ENCODE assay signal across 21 mouse cellular contexts in the genomic region with DNA sequence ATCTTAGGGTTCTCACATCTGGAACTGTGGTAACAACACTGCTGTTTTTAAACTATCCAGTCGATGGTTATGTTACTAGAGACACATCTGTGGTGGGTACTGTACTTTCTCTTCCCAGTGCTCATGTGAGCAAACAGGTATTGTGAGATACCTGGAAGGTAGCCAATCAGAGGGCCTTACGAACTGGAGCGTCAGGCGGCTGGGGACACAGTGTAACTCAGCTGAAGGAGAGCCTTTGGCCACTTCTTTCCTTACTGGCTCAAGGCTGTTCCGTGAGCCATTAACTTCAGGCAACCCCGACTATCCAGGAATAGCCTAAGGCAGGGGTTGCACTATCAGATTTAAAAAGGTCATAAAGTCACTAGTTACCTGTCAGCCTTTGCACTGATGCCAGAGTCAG. TPM values are rescaled to one million over a fixed set of nuclear protein-coding genes. Genes with fewer than 3 reads are reported as not detected.
DNase-seq lines count a peak whose midpoint lies in the region; ATAC-seq lines count a peak whose summit lies in the region.
"Had no signal": no experiment of that assay in that cellular context is flagged by ENCODE, and none has a peak within 500 bp of the region (broad histone marks: within the 10 kb centered on the region; RNA-seq: fewer than 3 reads in every experiment).

No protein-coding gene starts in this region.

- no peak overlapping the region for H3K4me2 ChIP-seq in lung, embryonic 16.5 days (ENCODE audit: low read depth, low read length)
- H3K4me2 ChIP-seq in stomach, embryonic 16.5 days (ENCODE audit: low read depth, low read length): 0 out of 2 replicates have a peak overlapping the region, but pooled peaks have one; percentile 3
- H3K4me2 ChIP-seq: limb, embryonic 15.5 days; midbrain, embryonic 11.5 days; neural tube, embryonic 15.5 days had no signal

- peak; percentile 32 for DNase-seq in gastrocnemius, adult 18-20 months (ENCODE audit: low spot score)
- DNase-seq in gastrocnemius, postnatal 10 days: no peak
- DNase-seq in lung, postnatal 14 days: no peak
- DNase-seq in induced T-regulatory cell, adult 2 months (ENCODE audit: low read depth): peak; percentile 31
- DNase-seq in embryo, embryonic 10.5 days (ENCODE audit: low spot score): no peak
- DNase-seq: adrenal gland, adult 8-10 months; cerebellum, postnatal 14 days; gastrocnemius, adult 2 months; heart, adult 18-20 months; heart, postnatal 4 days; lung, postnatal 10 days; right cerebral cortex, postnatal 4 days; thymus, postnatal 14 days had no signal

- no peaks in the 10 kb centered on the region for H3K27me3 ChIP-seq in lung, embryonic 16.5 days (ENCODE audit: control insufficient read depth, insufficient read depth, low read depth, low read length)
- no peaks in the 10 kb centered on the region for H3K27me3 ChIP-seq in stomach, embryonic 16.5 days (ENCODE audit: control insufficient read depth, insufficient read depth, low read length)
- H3K27me3 ChIP-seq: limb, embryonic 15.5 days; neural tube, embryonic 15.5 days had no signal

- no peak overlapping the region for H3K4me3 ChIP-seq in lung, embryonic 16.5 days (ENCODE audit: low read length)
- H3K4me3 ChIP-seq in stomach, embryonic 16.5 days (replicated peaks; ENCODE audit: low read length): no peak overlapping the region
- H3K4me3 ChIP-seq: gastrocnemius, adult 2 months; limb, embryonic 15.5 days; neural tube, embryonic 15.5 days had no signal

- H3K36me3 ChIP-seq in lung, embryonic 16.5 days (ENCODE audit: control insufficient read depth, insufficient read depth, low read length): peaks cover 4% of the 10 kb centered on the region; the same call in 1 of the 2 replicates
- no peaks in the 10 kb centered on the region; the same call in 1 of the 2 replicates for H3K36me3 ChIP-seq in stomach, embryonic 16.5 days (ENCODE audit: control insufficient read depth, insufficient read depth, low read length)

- WGBS in lung, embryonic 16.5 days: 73% methylated on average over 6 of the region's 6 CpGs
- 67% methylated on average over 6 of the region's 6 CpGs for whole genome bisulfite sequencing in stomach, embryonic 16.5 days

- no peak overlapping the region for H3K9ac ChIP-seq in lung, embryonic 16.5 days (ENCODE audit: low read length)
- H3K9ac ChIP-seq in stomach, embryonic 16.5 days (ENCODE audit: low read length): no peak overlapping the region
- H3K9ac ChIP-seq: limb, embryonic 15.5 days; neural tube, embryonic 15.5 days had no signal

- H3K27ac ChIP-seq in lung, embryonic 16.5 days (ENCODE audit: low read length): no peak overlapping the region
- H3K27ac ChIP-seq in stomach, embryonic 16.5 days (ENCODE audit: low read length): peak overlapping the region; percentile 78
- H3K27ac ChIP-seq: gastrocnemius, adult 2 months; neural tube, embryonic 15.5 days had no signal

- no peaks in the 10 kb centered on the region for H3K9me3 ChIP-seq in lung, embryonic 16.5 days (ENCODE audit: control insufficient read depth, low read length)
- no peaks in the 10 kb centered on the region for H3K9me3 ChIP-seq in stomach, embryonic 16.5 days (replicated peaks; ENCODE audit: control insufficient read depth, low read length)
- H3K9me3 ChIP-seq: limb, embryonic 15.5 days; neural tube, embryonic 15.5 days had no signal

- ATAC-seq in lung, embryonic 16.5 days (ENCODE audit: low read depth): 0 out of 2 replicates have a peak, but pooled peaks have one; percentile 31
- peak; percentile 37; the same call in 1 of the 2 replicates for ATAC-seq in stomach, embryonic 16.5 days (ENCODE audit: insufficient read depth, low FRiP score)
- ATAC-seq in CD4-positive, CD25-positive, alpha-beta regulatory T cell, adult 4 months: no peak
- ATAC-seq: forebrain, embryonic 16.5 days; hindbrain, embryonic 16.5 days had no signal

- H3K4me1 ChIP-seq in lung, embryonic 16.5 days (replicated peaks; ENCODE audit: control insufficient read depth, insufficient read depth, low read length): no peaks in the 10 kb centered on the region
- no peaks in the 10 kb centered on the region for H3K4me1 ChIP-seq in stomach, embryonic 16.5 days (ENCODE audit: control insufficient read depth, insufficient read depth, low read length)
- H3K4me1 ChIP-seq: neural tube, embryonic 15.5 days had no signal

RNA-seq across cellular contexts. Expression of a gene that starts 51.5 kb away (rescaled TPM):
- 10 to 100 TPM; 36.8 to 39.5 TPM for total RNA-seq in gastrocnemius, adult 18-20 months (2021)
- 10 to 100 TPM; 46.2 to 59.4 TPM for total RNA-seq in gastrocnemius, postnatal 10 days (2021)
- 161 and 162 TPM in 2 replicates for polyA plus RNA-seq in lung, embryonic 16.5 days (2015; fragmentation: Nextera tagmentation; extraction: Ambion mirVana)
- 141 and 142 TPM in 2 replicates for polyA plus RNA-seq in stomach, embryonic 16.5 days (2015; fragmentation: Nextera tagmentation; extraction: Ambion mirVana)
- 100 to 1,000 TPM in 1 of 2 experiments, 10 to 100 TPM in 1; 97.0 to 105 TPM for polyA plus RNA-seq in CD4-positive, CD25-positive, alpha-beta regulatory T cell, adult 4 months (2017; shearing (Covaris generic))

Comparison
In these comparisons a context has a peak if more than half of its experiments do, and no peak if none do; other contexts are left out.
1. DNase-seq: peak in gastrocnemius, adult 18-20 months (single experiment) and induced T-regulatory cell, adult 2 months (single experiment); none in gastrocnemius, postnatal 10 days (single experiment), lung, postnatal 14 days (single experiment) and embryo, embryonic 10.5 days (single experiment).